Mouse (Mus musculus): ENCODE data around the gene Ism2. TPM values are rescaled to one million over a fixed set of nuclear protein-coding genes. Genes with fewer than 3 reads are reported as not detected.
"Not testable (repeated sequence)": the region's sequence is repeated elsewhere in the genome, so short reads cannot be mapped to it uniquely, and the experiment has no call there.

Gene Ism2
- polyA plus RNA-seq, 1 experiment from 2014 or later, result 0.44 TPM

GRCm38 (mm10) chr12:87327610-87328009 lies 28.1 kb upstream of the Ism2 start:
- 28% methylated on average over 7 of the region's 7 CpGs for WGBS

GRCm38 (mm10) chr12:87325452-87325851 lies 25.9 kb upstream of the Ism2 start:
- Histone ChIP-seq H3K9ac (no peak overlapping the region), H3K36me3 (0 out of 2 replicates have a peak, but pooled peaks cover 3% of the 10 kb centered on the region), H3K4me3 (replicated peaks) (no peak overlapping the region), H3K9me3 (no peaks in the 10 kb centered on the region), H3K4me2 (no peak overlapping the region), H3K4me1 (no peaks in the 10 kb centered on the region), H3K27me3 (replicated peaks) (no peaks in the 10 kb centered on the region), H3K27ac (no peak overlapping the region)
- 91% methylated on average over 3 of the region's 3 CpGs for WGBS
- no peak for ATAC-seq (ENCODE audit: insufficient read depth, low FRiP score, low read depth)

More at GRCm38 (mm10) chr12:87327610-87328009, 28.1 kb upstream of the Ism2 start:
- Histone ChIP-seq H3K4me1 (no peaks in the 10 kb centered on the region), H3K4me3 (replicated peaks) (no peak overlapping the region), H3K36me3 (0 out of 2 replicates have a peak, but pooled peaks cover 3% of the 10 kb centered on the region), H3K27me3 (replicated peaks) (no peaks in the 10 kb centered on the region), H3K4me2 (no peak overlapping the region), H3K27ac (no peak overlapping the region), H3K9me3 (no peaks in the 10 kb centered on the region), H3K9ac (no peak overlapping the region)
- no peak for ATAC-seq (ENCODE audit: insufficient read depth, low FRiP score, low read depth)

GRCm38 (mm10) chr12:87319229-87319628 lies 19.7 kb upstream of the Ism2 start:
- H3K27me3 ChIP-seq (replicated peaks), result no peaks in the 10 kb centered on the region
- WGBS, result 85% methylated on average over 3 of the region's 3 CpGs
- no peaks in the 10 kb centered on the region for H3K4me1 ChIP-seq
- H3K4me2 ChIP-seq, result no peak overlapping the region
- no peak overlapping the region for H3K9ac ChIP-seq
- H3K27ac ChIP-seq, result no peak overlapping the region
- no peak for ATAC-seq (ENCODE audit: insufficient read depth, low FRiP score, low read depth)
- H3K36me3 ChIP-seq, result no peaks in the 10 kb centered on the region
- no peaks in the 10 kb centered on the region for H3K9me3 ChIP-seq
- no peak overlapping the region for H3K4me3 ChIP-seq (replicated peaks)

GRCm38 (mm10) chr12:87317951-87318350 lies 18.4 kb upstream of the Ism2 start:
- Histone ChIP-seq H3K27ac (no peak overlapping the region), H3K36me3 (no peaks in the 10 kb centered on the region), H3K4me3 (replicated peaks) (no peak overlapping the region), H3K27me3 (replicated peaks) (no peaks in the 10 kb centered on the region), H3K9ac (no peak overlapping the region), H3K4me1 (no peaks in the 10 kb centered on the region), H3K4me2 (no peak overlapping the region), H3K9me3 (no peaks in the 10 kb centered on the region)
- no peak for ATAC-seq (ENCODE audit: insufficient read depth, low FRiP score, low read depth)
- 75% methylated on average over 1 of the region's 1 CpGs for WGBS

- Histone ChIP-seq H3K4me1 (no peaks in the 10 kb centered on the region), H3K9me3 (no peaks in the 10 kb centered on the region), H3K4me3 (replicated peaks) (no peak overlapping the region), H3K36me3 (peaks cover 5% of the 10 kb centered on the region; the same call in 1 of the 2 replicates), H3K27ac (no peak overlapping the region), H3K9ac (no peak overlapping the region), H3K4me2 (no peak overlapping the region), H3K27me3 (replicated peaks) (no peaks in the 10 kb centered on the region)
- no peak for ATAC-seq (ENCODE audit: insufficient read depth, low FRiP score, low read depth)
- 80% methylated on average over 2 of the region's 2 CpGs for WGBS
Observed at GRCm38 (mm10) chr12:87313098-87313497, 13.6 kb upstream of the Ism2 start.

- ATAC-seq (ENCODE audit: insufficient read depth, low FRiP score, low read depth); H3K36me3 ChIP-seq; H3K27ac ChIP-seq; H3K27me3 ChIP-seq (replicated peaks); H3K9ac ChIP-seq; H3K4me1 ChIP-seq; H3K4me3 ChIP-seq (replicated peaks); H3K4me2 ChIP-seq; H3K9me3 ChIP-seq: not testable (repeated sequence)
- WGBS, result 81% methylated on average over 4 of the region's 4 CpGs
Observed at GRCm38 (mm10) chr12:87306584-87306844, 7.0 kb upstream of the Ism2 start.

GRCm38 (mm10) chr12:87305767-87306583 lies 6.5 kb upstream of the Ism2 start:
- ATAC-seq (ENCODE audit: insufficient read depth, low FRiP score, low read depth), result no peak
- Histone ChIP-seq H3K4me1 (no peaks in the 10 kb centered on the region), H3K4me3 (replicated peaks) (no peak overlapping the region), H3K9ac (no peak overlapping the region), H3K36me3 (no peaks in the 10 kb centered on the region), H3K4me2 (no peak overlapping the region), H3K27ac (no peak overlapping the region), H3K27me3 (replicated peaks) (no peaks in the 10 kb centered on the region), H3K9me3 (no peaks in the 10 kb centered on the region)
- WGBS, result 38% methylated on average over 13 of the region's 13 CpGs

- no peak overlapping the region for H3K27ac ChIP-seq
- 48% methylated on average over 4 of the region's 4 CpGs for WGBS
- ATAC-seq (ENCODE audit: insufficient read depth, low FRiP score, low read depth), result no peak
- no peaks in the 10 kb centered on the region for H3K9me3 ChIP-seq
- no peak overlapping the region for H3K9ac ChIP-seq
- peaks cover 9% of the 10 kb centered on the region; the same call in 1 of the 2 replicates for H3K4me1 ChIP-seq
- no peaks in the 10 kb centered on the region for H3K36me3 ChIP-seq
- H3K27me3 ChIP-seq (replicated peaks), result peaks cover 6% of the 10 kb centered on the region
- no peak overlapping the region for H3K4me2 ChIP-seq
- no peak overlapping the region for H3K4me3 ChIP-seq (replicated peaks)
Observed at GRCm38 (mm10) chr12:87301189-87301588, 1.7 kb upstream of the Ism2 start.

- ATAC-seq (ENCODE audit: insufficient read depth, low FRiP score, low read depth), result no peak
- Histone ChIP-seq H3K4me3 (replicated peaks) (peak overlapping the region; percentile 72), H3K36me3 (no peaks in the 10 kb centered on the region), H3K4me1 (peaks cover 9% of the 10 kb centered on the region; the same call in 1 of the 2 replicates), H3K27ac (no peak overlapping the region), H3K4me2 (peak overlapping the region; percentile 99), H3K27me3 (replicated peaks) (peaks cover 6% of the 10 kb centered on the region), H3K9me3 (no peaks in the 10 kb centered on the region), H3K9ac (peak overlapping the region; percentile 37; the same call in 1 of the 2 replicates)
- WGBS, result 2% methylated on average over 9 of the region's 9 CpGs
Observed at GRCm38 (mm10) chr12:87300441-87300690, 861 bp upstream of the Ism2 start.

GRCm38 (mm10) chr12:87299037-87299656 lies 358 bp downstream of the Ism2 start:
- H3K4me2 ChIP-seq, result peak overlapping the region; percentile 99
- no peak overlapping the region for H3K27ac ChIP-seq
- H3K36me3 ChIP-seq, result no peaks in the 10 kb centered on the region
- no peaks in the 10 kb centered on the region for H3K9me3 ChIP-seq
- ATAC-seq (ENCODE audit: insufficient read depth, low FRiP score, low read depth), result peak; percentile 27; the same call in 1 of the 2 replicates
- WGBS, result 8% methylated on average over 29 of the region's 29 CpGs
- H3K27me3 ChIP-seq (replicated peaks), result peaks cover 6% of the 10 kb centered on the region
- peak overlapping the region; percentile 37 for H3K9ac ChIP-seq
- peaks cover 9% of the 10 kb centered on the region; the same call in 1 of the 2 replicates for H3K4me1 ChIP-seq
- H3K4me3 ChIP-seq (replicated peaks), result peak overlapping the region; percentile 72

- Histone ChIP-seq H3K27me3 (replicated peaks) (peaks cover 2% of the 10 kb centered on the region; the same call in 1 of the 2 replicates), H3K4me3 (replicated peaks) (no peak overlapping the region), H3K4me2 (no peak overlapping the region), H3K27ac (no peak overlapping the region), H3K9me3 (no peaks in the 10 kb centered on the region), H3K36me3 (no peaks in the 10 kb centered on the region), H3K9ac (no peak overlapping the region), H3K4me1 (no peaks in the 10 kb centered on the region)
- WGBS, result 68% methylated on average over 6 of the region's 6 CpGs
- ATAC-seq (ENCODE audit: insufficient read depth, low FRiP score, low read depth), result no peak
Observed at GRCm38 (mm10) chr12:87293934-87294333, 5.6 kb downstream of the Ism2 start.

- Histone ChIP-seq H3K27me3 (replicated peaks) (no peaks in the 10 kb centered on the region), H3K4me1 (no peaks in the 10 kb centered on the region), H3K4me2 (no peak overlapping the region), H3K36me3 (no peaks in the 10 kb centered on the region), H3K27ac (no peak overlapping the region), H3K4me3 (replicated peaks) (no peak overlapping the region), H3K9me3 (no peaks in the 10 kb centered on the region), H3K9ac (no peak overlapping the region)
- ATAC-seq (ENCODE audit: insufficient read depth, low FRiP score, low read depth), result no peak
- WGBS, result 91% methylated on average over 5 of the region's 5 CpGs
Observed at GRCm38 (mm10) chr12:87289100-87289499, 10.4 kb downstream of the Ism2 start.
